Mouse (Mus musculus) sigmoid colon, adult 10 weeks (tissue): Measurements from ENCODE around the gene Oxld1. TPM values are rescaled to one million over a fixed set of nuclear protein-coding genes. Genes with fewer than 3 reads are reported as not detected.

Experiments used
- polyA plus RNA-seq: library from polyadenylated mRNA; stranded (reverse); fragments of 350-450 nt; fragmentation: Illumina TruSeq; extraction: RNeasy Lipid Tissue Mini Kit (QIAGEN cat#74804); gene quantifications from one replicate; pipeline ENCODE4 v1.2.3, GENCODE M21; 2014; ENCODE audit warnings: low read depth, low replicate concordance

Gene Oxld1
- polyA plus RNA-seq: 0.63 TPM

DNA sequence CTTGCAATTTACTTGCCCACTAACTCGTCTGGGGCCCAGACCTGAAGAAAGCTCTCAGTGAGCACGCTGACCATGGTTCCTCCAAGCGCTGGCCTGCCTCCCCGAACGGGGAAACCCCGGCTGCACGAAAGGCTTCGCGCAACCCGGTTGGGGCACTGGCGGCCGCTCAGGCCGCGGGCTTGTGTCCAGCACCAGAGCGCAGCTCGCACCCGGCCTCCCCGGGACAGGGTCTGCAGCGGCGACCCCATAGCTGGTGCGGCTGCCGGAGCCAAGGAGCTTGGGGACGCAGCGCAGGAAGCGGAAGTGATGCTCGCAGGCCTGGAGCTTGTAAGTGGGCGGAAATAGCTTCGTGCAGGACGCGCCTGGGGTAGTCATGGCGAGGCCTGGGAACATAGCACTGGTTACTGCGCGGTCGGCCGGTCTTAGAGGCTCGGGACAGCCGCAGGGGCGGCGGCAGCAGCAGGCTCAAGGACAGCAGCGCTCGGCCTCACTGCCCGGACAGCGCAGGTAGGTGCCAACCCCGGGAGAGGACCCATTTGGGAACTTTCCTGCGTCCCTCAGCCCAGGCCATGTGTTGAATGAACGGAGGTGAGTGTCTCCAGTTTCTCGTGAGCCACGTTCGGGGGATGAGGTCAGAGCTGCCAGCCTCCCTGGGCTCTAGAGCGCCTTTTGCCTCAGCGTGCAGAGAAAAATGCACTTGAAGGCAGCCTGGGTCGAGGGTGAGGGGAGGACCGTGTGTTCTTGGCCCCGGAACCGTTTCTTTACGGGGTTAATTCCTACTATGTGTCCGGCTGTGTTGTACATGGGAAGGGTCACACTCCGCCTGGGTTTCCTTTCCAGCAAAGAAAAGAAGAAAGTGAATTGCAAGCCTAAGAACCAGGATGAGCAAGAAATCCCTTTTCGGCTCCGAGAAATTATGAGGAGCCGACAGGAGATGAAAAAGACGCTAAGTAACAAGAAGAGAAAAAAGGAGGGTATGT is at the start of gene Oxld1, which contains the start of gene Ccdc137:
TSS of gene Oxld1 (minus strand) at position 297 of the 980 bp plus-strand sequence.
TSS of gene Ccdc137 (plus strand) at position 344 of the 980 bp plus-strand sequence.

DNA sequence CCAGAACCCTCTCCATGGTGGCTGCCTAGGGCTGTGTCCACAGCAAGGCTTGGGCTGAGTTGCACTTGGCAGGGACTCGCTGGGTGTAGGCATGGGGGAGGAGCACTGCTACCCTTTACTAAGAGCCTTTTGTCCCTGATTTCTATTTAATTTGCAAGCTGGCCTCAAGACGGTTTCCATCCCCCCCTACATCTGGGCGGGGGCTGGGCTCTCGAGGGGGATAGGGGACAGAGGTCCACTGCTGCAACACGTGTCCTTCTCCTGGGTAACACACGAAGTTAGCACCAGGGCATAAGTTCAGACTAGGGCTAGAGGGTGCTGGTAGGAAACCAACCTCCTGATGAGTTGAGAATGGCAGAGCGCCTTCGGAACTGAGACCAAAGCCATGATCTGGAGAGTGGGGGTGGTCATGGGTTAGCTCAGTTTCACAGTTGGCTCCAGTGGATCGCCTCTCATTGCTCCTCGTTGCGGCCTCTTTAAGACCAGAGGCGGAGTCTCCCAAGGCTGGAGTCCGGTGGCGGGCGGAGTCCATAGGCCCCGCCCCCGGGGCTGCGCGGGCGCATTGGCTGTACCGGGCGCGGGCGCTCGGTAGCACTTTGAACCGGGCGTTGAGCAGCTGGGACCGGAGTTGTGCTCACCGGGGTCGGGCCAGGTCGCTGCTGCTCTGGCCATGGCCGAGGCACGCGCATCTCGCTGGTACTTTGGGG is 33.6 kb upstream of the Oxld1 start, which contains the start of gene Slc25a10:
TSS of gene Slc25a10 (plus strand) at position 524 of the 707 bp plus-strand sequence.

DNA sequence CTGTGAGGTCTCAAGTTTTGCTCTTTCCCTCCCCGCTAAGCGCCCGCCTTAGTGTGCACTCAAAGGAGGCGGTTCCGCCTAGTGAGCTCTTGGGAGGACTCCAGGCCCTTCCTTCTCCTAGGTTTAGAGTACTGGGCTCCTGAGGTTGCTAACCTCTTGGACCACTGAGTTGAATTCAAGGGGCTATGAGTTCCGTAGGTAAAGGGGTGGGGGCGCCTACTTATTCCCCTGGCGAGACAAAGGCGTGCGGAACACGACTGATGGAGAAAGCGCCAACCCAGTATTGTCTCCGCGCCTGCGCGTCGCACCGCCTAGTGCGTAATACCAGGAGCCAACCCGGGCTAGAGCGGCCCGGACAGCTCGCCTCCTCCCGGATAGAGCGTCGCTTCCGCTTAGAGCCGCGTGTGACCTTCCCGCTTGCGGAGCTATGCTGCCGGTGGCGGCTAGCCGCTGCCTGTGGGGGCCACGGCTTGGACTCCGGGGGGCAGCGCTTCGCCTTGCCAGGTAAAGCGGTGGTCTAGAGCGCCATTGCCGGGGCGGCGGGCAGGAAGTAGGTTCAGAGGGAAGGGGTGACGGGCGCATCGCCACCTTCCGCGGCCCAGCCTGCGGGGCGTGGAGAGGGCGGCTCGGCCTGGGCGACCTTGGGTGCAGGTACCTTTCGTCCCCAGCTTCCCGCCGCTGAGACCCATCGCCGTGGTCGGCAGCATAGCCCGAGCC is 26.6 kb upstream of the Oxld1 start, which contains the start of gene Mrpl12:
TSS of gene Mrpl12 (plus strand) at position 349 of the 717 bp plus-strand sequence.

DNA sequence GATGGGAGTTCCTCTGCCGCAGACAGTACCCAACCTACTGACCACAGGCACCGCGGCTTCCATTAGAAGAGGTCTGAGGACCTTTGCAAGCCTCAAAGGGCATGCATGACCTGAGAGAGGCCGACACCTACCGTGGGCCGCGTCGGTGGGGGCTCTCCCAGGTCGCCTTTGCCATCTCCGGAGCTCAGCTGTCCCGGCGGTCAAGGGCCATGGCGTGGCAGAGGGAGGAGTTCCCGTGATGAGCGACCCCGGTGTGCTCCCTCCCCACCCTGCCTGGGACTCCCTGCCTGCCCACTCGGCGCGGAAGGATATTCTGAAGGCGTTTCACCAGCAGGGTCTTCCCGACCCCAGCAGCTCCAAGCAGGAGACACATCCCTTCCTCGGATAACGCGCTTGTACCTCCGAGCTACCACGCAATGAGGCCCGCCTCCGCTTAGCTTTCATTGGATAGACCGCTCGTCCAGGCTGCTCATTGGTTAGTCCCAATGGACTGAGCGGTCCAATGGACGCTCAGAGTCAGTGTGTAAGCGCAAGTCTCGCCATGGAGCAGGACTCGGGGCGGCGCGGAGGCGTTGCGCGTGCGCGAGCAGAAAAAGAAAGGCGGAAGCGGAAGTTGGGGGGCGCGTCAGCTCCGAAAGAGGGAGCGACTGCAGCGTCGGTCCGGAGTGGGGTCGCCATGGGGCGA is 9.3 kb upstream of the Oxld1 start, which contains the start of gene Arl16:
TSS of gene Arl16 (minus strand) at position 557 of the 685 bp plus-strand sequence.

DNA sequence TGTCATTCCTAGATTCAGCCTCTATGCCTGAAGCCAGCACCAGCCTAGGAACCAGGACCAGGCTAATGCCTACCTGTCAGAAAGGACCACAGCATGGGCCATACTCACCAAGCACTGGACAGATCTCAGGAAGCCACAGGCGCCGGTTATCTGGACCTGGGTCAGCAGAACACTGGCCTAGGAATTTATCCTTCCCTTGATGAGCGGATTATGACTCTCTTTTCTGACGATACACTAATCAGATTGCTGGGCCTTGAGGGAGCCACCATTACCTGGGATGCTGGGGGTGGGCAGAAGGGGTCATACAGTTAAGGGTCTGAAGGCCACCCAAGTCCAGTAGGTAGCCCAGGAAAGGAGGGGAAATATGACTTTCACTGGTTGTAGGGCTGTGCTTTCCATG is 4.6 kb downstream of the Oxld1 start, which contains the start of gene Pde6g:
TSS of gene Pde6g (minus strand) at position 195 of the 400 bp plus-strand sequence.

DNA sequence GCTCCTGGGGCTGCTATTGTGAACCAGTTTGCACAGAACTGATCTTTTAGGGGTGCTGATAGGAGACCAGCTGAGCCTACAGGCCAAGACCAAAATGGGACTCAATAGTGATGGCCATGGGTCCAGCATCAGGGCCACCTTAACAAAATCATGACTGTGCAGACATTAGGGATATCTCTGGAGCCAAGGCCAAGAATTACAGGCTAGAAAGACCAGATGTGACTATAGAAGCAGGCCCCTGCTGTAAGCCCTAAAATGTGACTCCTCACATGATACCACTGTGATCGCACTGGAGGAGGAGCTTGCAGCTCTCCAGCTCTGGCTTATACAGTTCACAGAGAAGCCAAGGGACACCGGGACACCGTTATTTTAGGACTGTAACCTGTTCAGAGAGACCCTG is 15.5 kb downstream of the Oxld1 start, which contains the start of gene Tspan10:
TSS of gene Tspan10 (plus strand) at position 301 of the 400 bp plus-strand sequence.

DNA sequence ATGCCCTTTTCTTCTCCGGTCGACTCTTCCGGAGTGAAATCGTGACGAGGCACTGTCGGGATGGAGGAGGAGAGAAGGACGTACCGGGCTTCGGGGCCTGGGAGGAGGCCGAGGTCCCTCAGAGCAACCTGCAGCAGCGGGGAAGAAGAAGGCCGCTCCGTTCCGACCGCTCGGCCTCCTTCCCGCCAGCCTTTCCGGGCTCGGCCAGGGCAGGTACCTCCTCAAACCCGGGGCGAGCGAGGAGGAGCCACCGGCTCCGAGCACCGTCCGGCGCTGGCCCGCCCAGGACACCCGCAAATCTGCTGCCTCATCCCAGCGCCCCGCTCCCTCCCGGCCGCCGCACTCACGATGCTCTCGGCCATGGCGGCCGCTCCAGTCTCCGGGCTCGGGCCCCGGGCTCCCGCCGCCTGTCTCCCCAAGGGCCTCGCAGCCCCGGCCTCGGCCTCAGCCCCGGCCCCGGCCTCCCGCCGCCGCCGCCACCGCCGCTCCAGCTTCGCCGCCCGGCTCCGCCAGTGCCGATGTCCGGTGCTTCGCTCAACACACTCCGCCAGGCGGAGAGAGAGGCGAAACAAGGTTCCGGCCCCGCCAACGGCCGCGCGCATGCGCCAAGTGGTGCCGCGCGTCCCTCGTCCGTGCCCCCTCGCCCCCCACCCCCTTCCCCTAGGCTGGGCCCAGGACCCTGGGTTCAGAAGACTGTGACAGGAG is 20.6 kb downstream of the Oxld1 start, which contains the start of gene Nploc4:
TSS of gene Nploc4 (minus strand) at position 557 of the 705 bp plus-strand sequence.

Other genes with a start within 250 kb of the Oxld1 start
- gene Bahcc1, start 225.1 kb downstream of the Oxld1 start, polyA plus RNA-seq: 2.0 TPM
- gene Actg1, start 109.5 kb downstream of the Oxld1 start, polyA plus RNA-seq: 1,187 TPM
- gene Fscn2, start 96.5 kb downstream of the Oxld1 start, polyA plus RNA-seq: not detected
- gene Faap100, start 79.3 kb downstream of the Oxld1 start, polyA plus RNA-seq: not detected
- 13.2 TPM for gene Nploc4, start 20.4 kb downstream of the Oxld1 start, polyA plus RNA-seq
- gene Tspan10, start 15.4 kb downstream of the Oxld1 start, polyA plus RNA-seq: not detected
- not detected for gene Pde6g, start 4.6 kb downstream of the Oxld1 start, polyA plus RNA-seq
- gene Ccdc137, start within 50 bp of the Oxld1 start, polyA plus RNA-seq: 12.7 TPM
- 10.9 TPM for gene Arl16, start 9.5 kb upstream of the Oxld1 start, polyA plus RNA-seq
- gene Mrpl12, start 26.5 kb upstream of the Oxld1 start, polyA plus RNA-seq: 4.1 TPM
- gene Slc25a10, start 33.8 kb upstream of the Oxld1 start, polyA plus RNA-seq: 1.6 TPM
- not detected for gene Gcgr, start 72.6 kb upstream of the Oxld1 start, polyA plus RNA-seq
- not detected for gene Mcrip1, start 91.7 kb upstream of the Oxld1 start, polyA plus RNA-seq
- not detected for gene Ppp1r27, start 93.1 kb upstream of the Oxld1 start, polyA plus RNA-seq
- gene P4hb, start 115.2 kb upstream of the Oxld1 start, polyA plus RNA-seq: 172 TPM
- gene Arhgdia, start 123.6 kb upstream of the Oxld1 start, polyA plus RNA-seq: 30.1 TPM
- gene Alyref, start 140.3 kb upstream of the Oxld1 start, polyA plus RNA-seq: 24.4 TPM
- gene Anapc11, start 140.4 kb upstream of the Oxld1 start, polyA plus RNA-seq: 13.5 TPM
- not detected for gene Npb, start 150.4 kb upstream of the Oxld1 start, polyA plus RNA-seq
- 14.6 TPM for gene Pcyt2, start 159.9 kb upstream of the Oxld1 start, polyA plus RNA-seq
- 13.4 TPM for gene Sirt7, start 167.2 kb upstream of the Oxld1 start, polyA plus RNA-seq
- 13.6 TPM for gene Mafg, start 175.5 kb upstream of the Oxld1 start, polyA plus RNA-seq
- gene Pycr1, start 185.7 kb upstream of the Oxld1 start, polyA plus RNA-seq: 5.8 TPM
- gene Myadml2, start 190.1 kb upstream of the Oxld1 start, polyA plus RNA-seq: not detected
- not detected for gene Notum, start 203.1 kb upstream of the Oxld1 start, polyA plus RNA-seq
- gene Aspscr1, start 214.9 kb upstream of the Oxld1 start, polyA plus RNA-seq: 2.6 TPM